Mouse (Mus musculus) small intestine, adult 2 months (tissue): ENCODE data around the gene Ncor1.

ENCODE experiments used
- CTCF ChIP-seq: fragments of 200-500 bp; IDR thresholded peaks from 2 replicates; pipeline ENCODE4 v1.5.1; 2012; ENCODE audit warnings: low read depth, mild to moderate bottlenecking, control low read depth, inconsistent platforms, low read length, moderate library complexity, mixed read lengths; ENCODE audit not compliant: insufficient replicate concordance, insufficient read length; ENCODE audit errors: extremely low read depth
- POLR2A ChIP-seq: fragments of 200-500 bp; IDR thresholded peaks from 2 replicates; pipeline ENCODE4 v1.6.1; 2012; ENCODE audit warnings: low read depth, mild to moderate bottlenecking, control low read depth, inconsistent platforms, low read length, moderate library complexity

- TF ChIP-seq CTCF, result no peak
- TF ChIP-seq POLR2A, result no peak
Observed at GRCm38 (mm10) chr11:62281601-62281997, 176.7 kb downstream of the Ncor1 start.
